Mouse (Mus musculus) small intestine, adult 2 months (tissue): ENCODE data around the gene Rnf222. TPM values are rescaled to one million over a fixed set of nuclear protein-coding genes. Genes with fewer than 3 reads are reported as not detected.

ENCODE experiments used
- H3K27ac ChIP-seq: fragments of 200-500 bp; 2 replicates; pipeline ENCODE4 v1.5.1; 2012; ENCODE audit warnings: low read depth, low read length, control low read depth, inconsistent platforms; ENCODE audit not compliant: insufficient read depth
- H3K27me3 ChIP-seq: fragments of 200-500 bp; 2 replicates; pipeline ENCODE4 v1.6.1; 2012; ENCODE audit warnings: mild to moderate bottlenecking, moderate library complexity, low read length, inconsistent platforms; ENCODE audit not compliant: control insufficient read depth, insufficient read depth
- H3K36me3 ChIP-seq: fragments of 200-500 bp; 2 replicates; pipeline ENCODE4 v1.6.1; 2012; ENCODE audit warnings: mild to moderate bottlenecking, low read length, control low read depth, inconsistent platforms; ENCODE audit not compliant: control insufficient read depth, insufficient read depth
- H3K4me1 ChIP-seq: fragments of 200-500 bp; 2 replicates; pipeline ENCODE4 v1.6.1; 2012; ENCODE audit warnings: low read length, inconsistent platforms, mixed read lengths; ENCODE audit not compliant: control insufficient read depth, insufficient read depth, insufficient read length
- H3K4me3 ChIP-seq: fragments of 200-500 bp; 2 replicates; pipeline ENCODE4 v1.5.1; 2012; ENCODE audit warnings: low read depth, mild to moderate bottlenecking, control low read depth, inconsistent platforms, low read length, moderate library complexity
- CTCF ChIP-seq: fragments of 200-500 bp; IDR thresholded peaks from 2 replicates; pipeline ENCODE4 v1.5.1; 2012; ENCODE audit warnings: low read depth, mild to moderate bottlenecking, control low read depth, inconsistent platforms, low read length, moderate library complexity, mixed read lengths; ENCODE audit not compliant: insufficient replicate concordance, insufficient read length; ENCODE audit errors: extremely low read depth
- POLR2A ChIP-seq: fragments of 200-500 bp; IDR thresholded peaks from 2 replicates; pipeline ENCODE4 v1.6.1; 2012; ENCODE audit warnings: low read depth, mild to moderate bottlenecking, control low read depth, inconsistent platforms, low read length, moderate library complexity
- WGBS: fragments of 180-500 bp; shearing (Covaris S2); methylation state at CpG from one replicate; pipeline ENCODE4 v1.1.7; 2018; 5-methylcytosine and 5-hydroxymethylcytosine counted together
- polyA plus RNA-seq: library from polyadenylated mRNA; depleted of rRNA; stranded (reverse); fragments of >200 nt; gene quantifications from 2 replicates; pipeline ENCODE4 v1.2.3, GENCODE M21; 2012

The Rnf222 gene
- polyA plus RNA-seq, 1 experiment, result not detected

GRCm38 (mm10) chr11:68864544-68865189 lies 23.7 kb upstream of the Rnf222 start:
- H3K27me3 ChIP-seq, result no peaks in the 10 kb centered on the region; the same call in 1 of the 2 replicates
- H3K4me3 ChIP-seq, result no peak overlapping the region
- no peaks in the 10 kb centered on the region for H3K36me3 ChIP-seq
- H3K4me1 ChIP-seq, result peaks cover 2% of the 10 kb centered on the region; the same call in 1 of the 2 replicates
- H3K27ac ChIP-seq, result no peak overlapping the region
- 12% methylated on average over 9 of the region's 9 CpGs for WGBS
- TF ChIP-seq CTCF, result no peak
- TF ChIP-seq POLR2A, result no peak

DNA sequence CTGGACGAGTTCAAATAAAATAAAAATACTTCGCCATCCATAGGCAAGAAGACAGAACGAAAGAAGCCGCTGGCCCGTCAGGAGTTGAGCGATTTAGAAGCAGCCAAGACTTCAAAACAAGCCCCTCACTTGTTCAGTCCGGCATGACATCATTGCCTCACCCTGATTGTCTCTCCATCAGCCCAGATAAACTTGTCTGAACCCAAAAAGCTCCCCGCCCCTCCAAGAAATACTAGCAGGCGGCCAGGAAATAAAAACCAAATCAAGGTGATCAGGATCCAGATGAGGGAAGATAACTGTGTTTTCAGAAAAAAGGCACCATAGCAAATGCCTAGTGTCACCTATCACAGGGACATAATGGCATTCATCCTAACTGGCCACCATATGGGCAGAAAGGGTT lies 17.1 kb upstream of the Rnf222 start:
- Histone ChIP-seq H3K4me1 (no peaks in the 10 kb centered on the region), H3K27ac (no peak overlapping the region), H3K27me3 (no peaks in the 10 kb centered on the region), H3K4me3 (no peak overlapping the region), H3K36me3 (no peaks in the 10 kb centered on the region)
- TF ChIP-seq POLR2A, result no peak
- TF ChIP-seq CTCF, result no peak
- WGBS, result 84% methylated on average over 9 of the region's 9 CpGs

GRCm38 (mm10) chr11:68871748-68872147 lies 16.6 kb upstream of the Rnf222 start, which contains the start of gene Ndel1:
TSS of gene Ndel1 (minus strand) at chr11:68871858.
- Histone ChIP-seq H3K27me3 (no peaks in the 10 kb centered on the region), H3K27ac (no peak within 1 kb of the TSS), H3K4me1 (no peaks in the 10 kb centered on the region), H3K4me3 (no peak within 1 kb of the TSS), H3K36me3 (no peaks in the 10 kb centered on the region)
- WGBS, result 47% methylated on average over 6 of the region's 6 CpGs
- TF ChIP-seq POLR2A, result no peak
- TF ChIP-seq CTCF, result no peak

DNA sequence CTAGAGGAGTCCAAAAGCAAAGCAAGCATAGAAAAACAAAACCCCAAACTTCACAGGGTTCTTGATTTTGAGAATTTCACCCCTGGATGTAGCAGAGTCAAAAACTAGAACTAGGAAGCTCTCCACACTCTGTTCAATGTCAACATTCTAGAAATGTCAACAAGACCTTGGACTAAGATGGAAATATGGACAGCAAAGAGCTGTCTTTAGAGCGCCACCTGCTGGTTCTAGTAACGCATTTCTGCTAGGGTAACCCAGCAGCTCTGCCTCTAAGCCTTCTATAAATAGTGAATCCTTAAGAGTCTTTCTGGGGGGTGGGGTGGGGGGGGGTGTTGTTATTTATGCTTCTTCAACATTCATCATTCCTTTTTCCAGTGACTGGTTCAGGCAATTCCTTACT lies 13.5 kb upstream of the Rnf222 start:
- H3K36me3 ChIP-seq, result no peaks in the 10 kb centered on the region
- no peak overlapping the region for H3K27ac ChIP-seq
- WGBS, result 0% methylated on average over 2 of the region's 2 CpGs
- TF ChIP-seq POLR2A (no peak), CTCF (0 out of 2 replicates have a peak, but pooled peaks have one; percentile 7)
- H3K27me3 ChIP-seq, result no peaks in the 10 kb centered on the region
- H3K4me1 ChIP-seq, result no peaks in the 10 kb centered on the region
- no peak overlapping the region for H3K4me3 ChIP-seq

DNA sequence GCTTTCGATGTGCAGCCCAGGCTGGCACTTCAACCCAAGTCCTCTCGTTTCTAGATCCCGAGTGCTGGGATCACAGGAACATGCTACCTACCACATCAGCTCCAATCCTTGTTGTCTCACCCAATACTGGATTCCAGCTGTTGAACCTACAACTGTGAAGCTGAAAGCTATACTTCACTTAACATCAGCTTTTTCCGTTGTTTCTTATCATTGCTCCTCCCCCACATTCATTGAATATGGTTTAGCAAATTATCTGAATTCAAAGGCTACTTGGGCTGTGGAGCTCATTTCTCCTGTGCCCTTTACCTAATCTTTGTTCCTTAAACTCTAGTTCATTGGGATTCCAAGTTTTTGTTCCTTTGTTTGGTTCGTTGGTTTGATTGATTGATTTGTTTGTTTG lies 9.5 kb upstream of the Rnf222 start:
- 82% methylated on average over 5 of the region's 5 CpGs for WGBS
- TF ChIP-seq POLR2A (no peak), CTCF (no peak)
- no peak overlapping the region for H3K4me3 ChIP-seq
- no peak overlapping the region for H3K27ac ChIP-seq
- H3K27me3 ChIP-seq, result no peaks in the 10 kb centered on the region
- H3K4me1 ChIP-seq, result peaks cover 4% of the 10 kb centered on the region; the same call in 1 of the 2 replicates
- no peaks in the 10 kb centered on the region for H3K36me3 ChIP-seq

DNA sequence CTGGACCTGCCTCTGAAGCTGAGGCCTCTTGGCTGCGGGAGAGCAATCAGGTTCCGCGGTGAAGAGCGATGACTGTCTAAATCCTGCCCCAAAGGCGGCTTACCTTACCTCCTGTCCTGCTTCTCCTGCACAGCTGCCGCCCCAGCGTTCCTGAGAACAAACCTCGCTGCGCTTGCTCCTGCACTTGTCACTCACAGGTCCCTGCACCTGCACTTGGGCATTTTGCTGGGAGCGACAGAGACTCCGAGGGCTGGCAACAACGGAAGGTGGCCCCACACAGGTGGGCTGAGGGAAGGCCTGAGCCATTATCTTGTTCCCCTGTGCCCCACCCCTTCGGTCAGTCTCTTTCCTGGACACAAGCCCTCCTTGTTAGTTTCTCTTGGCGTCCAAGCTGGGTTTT lies 6.2 kb upstream of the Rnf222 start:
- H3K4me3 ChIP-seq, result no peak overlapping the region
- no peaks in the 10 kb centered on the region for H3K27me3 ChIP-seq
- TF ChIP-seq POLR2A (no peak), CTCF (no peak)
- WGBS, result 13% methylated on average over 14 of the region's 14 CpGs
- H3K27ac ChIP-seq, result no peak overlapping the region
- peaks cover 4% of the 10 kb centered on the region; the same call in 1 of the 2 replicates for H3K4me1 ChIP-seq
- no peaks in the 10 kb centered on the region for H3K36me3 ChIP-seq

DNA sequence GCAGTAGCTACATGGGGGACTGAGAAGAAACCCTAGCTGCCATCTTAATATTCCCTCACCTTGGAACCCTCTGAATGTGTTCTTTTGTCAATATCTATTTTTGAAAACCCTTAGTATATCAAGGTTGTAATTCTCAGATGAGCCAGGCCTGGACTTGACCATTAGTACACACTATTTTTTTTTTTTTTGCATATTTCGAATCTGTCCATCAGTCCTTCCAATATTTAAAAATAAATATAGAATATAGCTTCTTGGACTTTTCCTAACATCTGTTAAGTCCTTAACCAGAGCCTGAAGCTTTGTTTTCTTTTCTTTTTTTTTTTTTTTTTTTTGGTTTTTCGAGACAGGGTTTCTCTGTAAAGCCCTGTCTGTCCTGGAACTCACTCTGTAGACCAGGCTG lies 4.5 kb upstream of the Rnf222 start:
- TF ChIP-seq CTCF, result no peak
- TF ChIP-seq POLR2A, result no peak
- WGBS, result 88% methylated on average over 2 of the region's 2 CpGs
- Histone ChIP-seq H3K27me3 (no peaks in the 10 kb centered on the region), H3K4me1 (peaks cover 4% of the 10 kb centered on the region; the same call in 1 of the 2 replicates), H3K27ac (no peak overlapping the region), H3K4me3 (no peak overlapping the region), H3K36me3 (no peaks in the 10 kb centered on the region)
